Mouse (Mus musculus): ENCODE results near the gene Kbtbd12. TPM values are rescaled to one million over a fixed set of nuclear protein-coding genes. Genes with fewer than 3 reads are reported as not detected.

The Kbtbd12 gene
- total RNA-seq (2014; rRNA removed) (1.0 and 1.7 TPM in 2 replicates), polyA plus RNA-seq (2012; rRNA removed) (0.19 and 0.29 TPM in 2 replicates)

DNA sequence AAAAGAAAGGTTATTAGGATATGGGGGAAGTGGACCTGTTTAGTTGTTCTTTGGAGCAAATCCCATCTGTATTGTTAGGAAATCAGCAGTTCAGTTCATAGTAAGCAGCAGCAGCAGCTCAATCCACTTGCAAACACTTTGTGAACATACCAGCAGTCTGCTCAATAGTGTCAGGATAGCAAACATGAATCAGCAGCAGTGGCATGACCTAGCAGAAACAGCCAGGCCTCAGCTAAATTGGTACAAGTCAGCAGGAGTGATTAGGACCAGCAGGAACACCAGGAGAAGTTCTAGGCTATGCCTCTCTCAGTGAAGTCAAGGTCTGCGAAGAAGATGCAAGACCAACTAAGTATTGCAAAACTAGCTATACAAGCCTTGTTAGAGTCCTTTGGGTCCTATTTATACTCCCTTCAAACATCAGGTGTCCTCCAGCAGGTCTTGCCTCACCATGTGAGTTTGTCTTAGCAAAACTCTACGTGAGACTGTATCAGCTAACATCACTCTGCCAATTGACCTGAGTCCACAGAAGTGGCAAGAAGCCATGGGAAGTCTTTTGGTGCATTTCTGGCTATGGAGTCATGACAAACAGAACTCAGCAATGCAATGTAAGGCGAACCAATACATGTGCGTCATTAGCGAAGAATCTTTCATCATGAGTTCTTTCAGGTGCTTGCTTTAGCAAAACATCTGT is at the start of gene Kbtbd12:
TSS of gene Kbtbd12 (minus strand) at position 340 of the 691 bp plus-strand sequence.
- peak; percentile 78 for DNase-seq (ENCODE audit: extremely low read depth, low read depth, low spot score)
- H3K27ac ChIP-seq (replicated peaks; ENCODE audit: insufficient read depth, low read depth, low read length) = peak within 1 kb of the TSS; percentile 45
- no peak for TF ChIP-seq POLR2A (IDR thresholded peaks at IDR 0.05; ENCODE audit: extremely low read depth, insufficient read depth, low read length)
- no peak for TF ChIP-seq CTCF (IDR thresholded peaks at IDR 0.05; ENCODE audit: low read depth, low read length)
- H3K4me1 ChIP-seq (ENCODE audit: control insufficient read depth, insufficient read depth, low read length) = no peaks in the 10 kb centered on the region
- no peak within 1 kb of the TSS for H3K9ac ChIP-seq (ENCODE audit: low read depth, low read length)
- no peaks in the 10 kb centered on the region for H3K27me3 ChIP-seq (ENCODE audit: control insufficient read depth, insufficient read depth, low read length)
- H3K4me3 ChIP-seq (ENCODE audit: insufficient read depth, low read depth, low read length) = no peak within 1 kb of the TSS
- no peaks in the 10 kb centered on the region for H3K79me2 ChIP-seq (ENCODE audit: control insufficient read depth, insufficient read depth, low read length)
- 70% methylated on average over 5 of the region's 5 CpGs for WGBS
- H3K36me3 ChIP-seq (ENCODE audit: control insufficient read depth, insufficient read depth, low read length) = no peaks in the 10 kb centered on the region

- Histone ChIP-seq H3K27me3 (ENCODE audit: control insufficient read depth, insufficient read depth, low read length) (no peaks in the 10 kb centered on the region), H3K27ac (replicated peaks; ENCODE audit: insufficient read depth, low read depth, low read length) (no peak overlapping the region), H3K36me3 (ENCODE audit: control insufficient read depth, insufficient read depth, low read length) (no peaks in the 10 kb centered on the region), H3K4me3 (ENCODE audit: insufficient read depth, low read depth, low read length) (no peak overlapping the region), H3K9ac (ENCODE audit: low read depth, low read length) (no peak overlapping the region), H3K4me1 (ENCODE audit: control insufficient read depth, insufficient read depth, low read length) (no peaks in the 10 kb centered on the region), H3K79me2 (ENCODE audit: control insufficient read depth, insufficient read depth, low read length) (no peaks in the 10 kb centered on the region)
- DNase-seq (ENCODE audit: extremely low read depth, low read depth, low spot score) = no peak
- 84% methylated on average over 7 of the region's 7 CpGs for WGBS
- TF ChIP-seq CTCF (IDR thresholded peaks at IDR 0.05; ENCODE audit: low read depth, low read length) = no peak
These were observed 45.8 kb upstream of the Kbtbd12 start for GRCm38 (mm10) chr6:88683380-88684053.

GRCm38 (mm10) chr6:88681026-88681425 is 43.3 kb upstream of the Kbtbd12 start:
- no peak overlapping the region for H3K9ac ChIP-seq (ENCODE audit: low read depth, low read length)
- no peaks in the 10 kb centered on the region for H3K36me3 ChIP-seq (ENCODE audit: control insufficient read depth, insufficient read depth, low read length)
- DNase-seq (ENCODE audit: extremely low read depth, low read depth, low spot score) = no peak
- no peaks in the 10 kb centered on the region for H3K79me2 ChIP-seq (ENCODE audit: control insufficient read depth, insufficient read depth, low read length)
- TF ChIP-seq POLR2A (IDR thresholded peaks at IDR 0.05; ENCODE audit: extremely low read depth, insufficient read depth, low read length) = no peak
- no peak for TF ChIP-seq CTCF (IDR thresholded peaks at IDR 0.05; ENCODE audit: low read depth, low read length)
- 89% methylated on average over 3 of the region's 3 CpGs for WGBS
- H3K27ac ChIP-seq (replicated peaks; ENCODE audit: insufficient read depth, low read depth, low read length) = no peak overlapping the region
- H3K4me1 ChIP-seq (ENCODE audit: control insufficient read depth, insufficient read depth, low read length) = no peaks in the 10 kb centered on the region
- H3K27me3 ChIP-seq (ENCODE audit: control insufficient read depth, insufficient read depth, low read length) = no peaks in the 10 kb centered on the region
- no peak overlapping the region for H3K4me3 ChIP-seq (ENCODE audit: insufficient read depth, low read depth, low read length)

DNA sequence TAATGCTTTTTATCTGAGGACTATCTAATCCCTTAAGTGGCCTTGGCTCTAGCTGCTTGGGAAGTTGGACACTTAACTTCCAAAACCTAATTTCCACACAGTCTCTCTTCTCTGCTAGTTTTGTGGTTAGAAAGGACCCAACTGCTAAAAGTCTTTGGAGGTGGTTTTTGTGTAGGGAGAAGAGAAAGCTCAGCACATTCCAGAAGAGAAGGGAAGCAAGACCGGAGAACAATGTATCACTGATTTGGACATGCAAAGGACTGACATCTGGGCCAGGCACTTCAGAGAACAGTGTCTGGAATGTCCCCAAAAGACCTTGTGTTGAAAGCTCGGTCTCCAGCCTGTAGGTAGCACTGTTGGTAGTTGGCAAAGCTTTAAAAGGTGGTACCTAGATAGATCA is 40.0 kb upstream of the Kbtbd12 start:
- TF ChIP-seq CTCF (IDR thresholded peaks at IDR 0.05; ENCODE audit: low read depth, low read length) (no peak), POLR2A (IDR thresholded peaks at IDR 0.05; ENCODE audit: extremely low read depth, insufficient read depth, low read length) (no peak)
- H3K27me3 ChIP-seq (ENCODE audit: control insufficient read depth, insufficient read depth, low read length) = no peaks in the 10 kb centered on the region
- H3K36me3 ChIP-seq (ENCODE audit: control insufficient read depth, insufficient read depth, low read length) = no peaks in the 10 kb centered on the region
- H3K4me3 ChIP-seq (ENCODE audit: insufficient read depth, low read depth, low read length) = no peak overlapping the region
- H3K4me1 ChIP-seq (ENCODE audit: control insufficient read depth, insufficient read depth, low read length) = no peaks in the 10 kb centered on the region; the same call in 1 of the 2 replicates
- H3K79me2 ChIP-seq (ENCODE audit: control insufficient read depth, insufficient read depth, low read length) = no peaks in the 10 kb centered on the region
- no peak overlapping the region for H3K27ac ChIP-seq (replicated peaks; ENCODE audit: insufficient read depth, low read depth, low read length)
- WGBS = 77% methylated on average over 2 of the region's 2 CpGs
- no peak for DNase-seq (ENCODE audit: extremely low read depth, low read depth, low spot score)
- H3K9ac ChIP-seq (ENCODE audit: low read depth, low read length) = no peak overlapping the region

DNA sequence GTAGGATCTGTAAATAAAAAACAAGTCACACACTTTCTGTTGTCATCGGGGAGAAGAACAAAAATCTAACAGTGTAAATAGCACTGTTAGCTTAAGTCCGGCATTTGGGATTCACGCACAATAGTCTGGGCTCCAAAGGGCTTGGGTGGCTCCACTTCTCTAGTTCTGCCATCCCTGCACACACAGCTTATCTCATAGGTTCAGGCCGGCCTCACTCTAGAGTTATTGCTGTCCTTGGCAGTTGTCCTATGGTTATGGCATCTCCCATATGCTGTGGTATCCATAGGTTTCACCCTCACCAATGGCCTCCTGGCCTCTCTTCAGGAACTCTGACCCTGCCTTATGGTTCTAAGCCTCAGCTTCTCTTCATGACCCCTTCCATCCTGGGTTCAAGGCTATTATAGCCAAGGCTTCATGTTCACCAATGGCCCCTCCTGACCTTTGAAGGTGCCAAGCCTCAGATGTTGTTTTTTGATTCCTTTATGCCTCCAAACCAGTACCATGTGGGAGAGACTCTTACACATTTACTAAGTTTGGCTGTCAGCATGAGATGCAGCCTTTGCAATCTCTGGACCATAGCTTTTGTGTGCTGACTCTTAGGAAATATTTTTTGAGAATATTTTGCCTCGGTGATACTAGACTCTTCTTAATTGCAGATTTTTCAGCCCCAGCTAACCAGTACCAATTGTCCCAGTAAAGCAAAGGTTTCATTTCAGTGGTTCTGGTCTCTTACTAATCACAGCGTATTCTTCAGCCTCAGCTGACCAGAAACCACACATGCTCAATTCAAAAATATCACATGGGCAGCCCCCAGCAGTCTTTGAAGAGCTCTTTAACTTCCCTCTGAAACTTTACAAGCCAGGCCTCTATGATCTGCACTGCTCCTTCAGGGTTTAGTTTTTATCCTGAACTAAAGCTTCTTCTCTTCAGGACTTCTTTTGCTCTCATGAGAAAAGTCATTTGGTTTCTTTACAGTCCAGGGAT is 39.3 kb upstream of the Kbtbd12 start:
- TF ChIP-seq CTCF (IDR thresholded peaks at IDR 0.05; ENCODE audit: low read depth, low read length) = no peak
- no peak for TF ChIP-seq POLR2A (IDR thresholded peaks at IDR 0.05; ENCODE audit: extremely low read depth, insufficient read depth, low read length)
- WGBS = 69% methylated on average over 6 of the region's 6 CpGs
- no peak overlapping the region for H3K4me3 ChIP-seq (ENCODE audit: insufficient read depth, low read depth, low read length)
- no peaks in the 10 kb centered on the region; the same call in 1 of the 2 replicates for H3K4me1 ChIP-seq (ENCODE audit: control insufficient read depth, insufficient read depth, low read length)
- no peaks in the 10 kb centered on the region for H3K36me3 ChIP-seq (ENCODE audit: control insufficient read depth, insufficient read depth, low read length)
- H3K27me3 ChIP-seq (ENCODE audit: control insufficient read depth, insufficient read depth, low read length) = no peaks in the 10 kb centered on the region
- H3K27ac ChIP-seq (replicated peaks; ENCODE audit: insufficient read depth, low read depth, low read length) = no peak overlapping the region
- H3K9ac ChIP-seq (ENCODE audit: low read depth, low read length) = no peak overlapping the region
- no peaks in the 10 kb centered on the region for H3K79me2 ChIP-seq (ENCODE audit: control insufficient read depth, insufficient read depth, low read length)
- DNase-seq (ENCODE audit: extremely low read depth, low read depth, low spot score) = no peak

Data from liver, adult 2 months (tissue).